Mouse (Mus musculus): Measurements from ENCODE around the gene Pask. TPM values are rescaled to one million over a fixed set of nuclear protein-coding genes. Genes with fewer than 3 reads are reported as not detected.

The Pask gene
- polyA plus RNA-seq (2015; fragmentation: Nextera tagmentation; extraction: Ambion mirVana) = 6.0 and 7.2 TPM in 2 replicates

DNA sequence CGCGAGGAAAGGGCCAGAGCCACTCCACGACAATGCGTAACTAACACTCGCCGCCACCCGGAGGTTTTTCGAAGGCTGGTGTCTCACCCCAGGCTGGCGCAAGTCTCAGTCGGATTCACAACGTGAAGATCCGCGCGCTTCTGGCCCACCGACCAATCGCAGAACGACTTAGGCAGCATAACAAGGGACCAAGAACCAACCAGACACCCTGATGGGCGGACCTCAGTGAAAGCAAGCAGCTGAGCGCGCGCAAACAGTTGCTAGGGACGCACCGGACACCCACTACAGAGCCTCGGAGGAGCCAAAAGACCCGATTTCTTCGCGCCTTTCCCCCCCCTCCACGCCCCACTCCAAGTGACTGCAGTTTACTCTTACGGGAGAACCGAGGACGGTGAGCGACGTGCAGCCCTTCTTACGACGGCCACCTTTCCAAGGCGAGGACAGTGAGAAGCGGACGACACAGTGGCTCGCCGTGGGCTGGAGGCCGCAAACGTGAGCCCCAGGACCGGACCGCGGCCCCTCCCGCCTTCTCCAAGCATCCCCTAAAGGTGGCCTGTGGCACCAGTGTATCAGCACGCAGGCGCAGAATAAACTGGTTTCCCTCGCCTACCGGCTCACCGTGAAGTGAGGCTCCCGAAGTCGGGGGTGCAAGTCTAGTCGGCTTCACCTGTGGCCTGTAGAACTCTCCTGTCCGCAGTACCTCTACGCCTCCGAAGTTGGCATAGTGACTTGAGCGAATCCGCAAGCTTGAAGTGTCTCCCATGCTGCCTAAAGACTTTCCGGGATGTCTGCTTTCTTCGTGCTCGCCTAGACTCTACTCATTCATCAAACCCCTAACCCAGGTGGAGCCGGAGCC lies at the start of gene Pask, which contains the start of gene Ppp1r7:
Gene Pask (minus strand): TSS at position 835 of the 856 bp plus-strand sequence.
Gene Ppp1r7 (plus strand): TSS at position 207 of the 856 bp plus-strand sequence.
- Histone ChIP-seq H3K4me2 (ENCODE audit: low read length) (peak within 1 kb of the TSS; percentile 80), H3K36me3 (ENCODE audit: insufficient read depth, low read length) (0 out of 2 replicates have a peak, but pooled peaks cover 8% of the 10 kb centered on the region), H3K9me3 (replicated peaks; ENCODE audit: low read length) (no peaks in the 10 kb centered on the region), H3K9ac (ENCODE audit: low read depth, low read length) (peak within 1 kb of the TSS; percentile 61), H3K27me3 (ENCODE audit: insufficient read depth, low read length) (no peaks in the 10 kb centered on the region), H3K4me1 (replicated peaks; ENCODE audit: insufficient read depth, low read length) (0 out of 2 replicates have a peak, but pooled peaks cover 3% of the 10 kb centered on the region), H3K4me3 (replicated peaks; ENCODE audit: low read depth, low read length) (peak within 1 kb of the TSS; percentile 60), H3K27ac (peak within 1 kb of the TSS; percentile 25; the same call in 1 of the 2 replicates)
- DNase-seq (ENCODE audit: low spot score) (peak; percentile 98), ATAC-seq (replicated peaks; ENCODE audit: low FRiP score, low read depth) (peak; percentile 94)
- WGBS = under 1% methylated on average over 63 of the region's 63 CpGs
- TF ChIP-seq CTCF (IDR thresholded peaks at IDR 0.05; ENCODE audit: low read depth) = no peak

DNA sequence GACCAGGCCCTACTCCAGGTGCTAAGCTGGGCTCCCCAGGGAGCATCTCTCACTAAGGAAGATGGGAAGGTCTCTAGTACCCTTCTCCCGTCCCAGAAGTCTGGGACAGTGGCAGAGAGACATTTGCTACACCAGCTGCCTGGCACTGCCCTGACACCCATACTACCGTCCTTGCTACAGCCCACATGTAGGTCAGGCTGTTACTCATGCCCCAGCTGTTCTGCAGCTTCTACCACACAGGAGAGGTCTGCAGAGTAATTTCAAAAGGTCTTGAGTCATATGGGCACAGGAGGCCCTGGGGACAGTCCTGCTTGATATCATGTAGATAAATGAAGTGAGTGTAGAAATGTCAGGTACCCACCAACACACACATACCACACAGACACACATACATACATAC lies 45.6 kb upstream of the Pask start:
- Histone ChIP-seq H3K4me1 (replicated peaks; ENCODE audit: insufficient read depth, low read length) (no peaks in the 10 kb centered on the region), H3K27me3 (ENCODE audit: insufficient read depth, low read length) (no peaks in the 10 kb centered on the region), H3K36me3 (ENCODE audit: insufficient read depth, low read length) (no peaks in the 10 kb centered on the region), H3K9me3 (replicated peaks; ENCODE audit: low read length) (no peaks in the 10 kb centered on the region), H3K27ac (no peak overlapping the region), H3K4me2 (ENCODE audit: low read length) (no peak overlapping the region), H3K4me3 (replicated peaks; ENCODE audit: low read depth, low read length) (no peak overlapping the region), H3K9ac (ENCODE audit: low read depth, low read length) (no peak overlapping the region)
- TF ChIP-seq CTCF (IDR thresholded peaks at IDR 0.05; ENCODE audit: low read depth) = no peak
- ATAC-seq (replicated peaks; ENCODE audit: low FRiP score, low read depth) (no peak), DNase-seq (ENCODE audit: low spot score) (no peak)
- WGBS = 73% methylated on average over 2 of the region's 2 CpGs

- ATAC-seq (replicated peaks; ENCODE audit: low FRiP score, low read depth) (no peak), DNase-seq (ENCODE audit: low spot score) (no peak)
- no peak for TF ChIP-seq CTCF (IDR thresholded peaks at IDR 0.05; ENCODE audit: low read depth)
- H3K4me1 ChIP-seq (replicated peaks; ENCODE audit: insufficient read depth, low read length) = no peaks in the 10 kb centered on the region
- no peak overlapping the region for H3K9ac ChIP-seq (ENCODE audit: low read depth, low read length)
- 46% methylated on average over 2 of the region's 2 CpGs for WGBS
- H3K4me2 ChIP-seq (ENCODE audit: low read length) = no peak overlapping the region
- no peaks in the 10 kb centered on the region for H3K9me3 ChIP-seq (replicated peaks; ENCODE audit: low read length)
- no peaks in the 10 kb centered on the region for H3K27me3 ChIP-seq (ENCODE audit: insufficient read depth, low read length)
- no peak overlapping the region for H3K27ac ChIP-seq
- no peak overlapping the region for H3K4me3 ChIP-seq (replicated peaks; ENCODE audit: low read depth, low read length)
- H3K36me3 ChIP-seq (ENCODE audit: insufficient read depth, low read length) = no peaks in the 10 kb centered on the region
Observed at GRCm38 (mm10) chr1:93387198-93387597, 43.9 kb upstream of the Pask start.

DNA sequence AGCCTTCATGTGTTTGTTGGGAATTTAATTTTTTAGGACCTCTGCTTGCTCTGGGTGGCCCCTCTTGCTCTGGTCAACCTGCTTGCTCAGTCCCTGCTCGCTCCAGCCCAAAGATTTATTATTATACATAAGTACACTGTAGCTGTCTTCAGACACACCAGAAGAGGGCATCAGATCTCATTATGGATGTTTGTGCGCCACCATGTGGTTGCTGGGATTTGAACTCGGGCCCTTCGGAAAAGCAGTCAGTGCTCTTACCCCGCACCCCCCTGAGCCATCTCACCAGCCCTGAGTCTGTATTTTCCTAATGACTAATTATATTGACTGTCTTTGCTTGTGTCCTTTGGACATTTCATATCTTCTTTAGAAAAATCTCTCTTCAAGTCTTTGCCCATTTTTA lies 35.8 kb upstream of the Pask start:
- 73% methylated on average over 5 of the region's 5 CpGs for WGBS
- no peak overlapping the region for H3K27ac ChIP-seq
- no peak overlapping the region for H3K4me2 ChIP-seq (ENCODE audit: low read length)
- no peaks in the 10 kb centered on the region for H3K9me3 ChIP-seq (replicated peaks; ENCODE audit: low read length)
- DNase-seq (ENCODE audit: low spot score) = no peak
- H3K9ac ChIP-seq (ENCODE audit: low read depth, low read length) = no peak overlapping the region
- ATAC-seq (replicated peaks; ENCODE audit: low FRiP score, low read depth) = no peak
- 0 out of 2 replicates have a peak, but pooled peaks have one; percentile 9 for TF ChIP-seq CTCF (IDR thresholded peaks at IDR 0.05; ENCODE audit: low read depth)
- no peak overlapping the region for H3K4me3 ChIP-seq (replicated peaks; ENCODE audit: low read depth, low read length)
- no peaks in the 10 kb centered on the region for H3K36me3 ChIP-seq (ENCODE audit: insufficient read depth, low read length)
- no peaks in the 10 kb centered on the region for H3K4me1 ChIP-seq (replicated peaks; ENCODE audit: insufficient read depth, low read length)
- no peaks in the 10 kb centered on the region for H3K27me3 ChIP-seq (ENCODE audit: insufficient read depth, low read length)

DNA sequence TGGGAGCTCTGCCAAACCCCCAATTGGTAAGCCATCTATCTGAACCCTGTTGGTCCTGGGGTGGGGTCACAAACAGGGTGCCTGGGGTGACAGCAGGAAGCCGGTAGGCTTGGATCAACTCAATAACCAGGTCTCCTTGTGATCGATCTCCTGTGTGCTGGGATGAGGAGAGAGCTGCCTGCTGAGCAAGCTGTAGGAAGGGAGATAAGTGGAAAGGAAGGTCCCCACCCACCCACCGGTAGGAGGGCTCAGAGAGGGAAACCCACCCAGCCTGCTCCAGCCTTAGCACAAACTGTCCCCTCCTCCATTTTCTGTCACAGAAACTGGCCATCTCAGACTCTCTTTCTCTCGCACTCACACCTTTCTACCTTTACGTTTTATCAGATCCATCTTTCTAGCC lies 34.0 kb upstream of the Pask start:
- no peaks in the 10 kb centered on the region for H3K4me1 ChIP-seq (replicated peaks; ENCODE audit: insufficient read depth, low read length)
- no peak overlapping the region for H3K27ac ChIP-seq
- DNase-seq (ENCODE audit: low spot score) (no peak), ATAC-seq (replicated peaks; ENCODE audit: low FRiP score, low read depth) (no peak)
- no peaks in the 10 kb centered on the region for H3K27me3 ChIP-seq (ENCODE audit: insufficient read depth, low read length)
- H3K4me2 ChIP-seq (ENCODE audit: low read length) = no peak overlapping the region
- TF ChIP-seq CTCF (IDR thresholded peaks at IDR 0.05; ENCODE audit: low read depth) = no peak
- no peaks in the 10 kb centered on the region for H3K36me3 ChIP-seq (ENCODE audit: insufficient read depth, low read length)
- H3K9me3 ChIP-seq (replicated peaks; ENCODE audit: low read length) = no peaks in the 10 kb centered on the region
- 52% methylated on average over 5 of the region's 5 CpGs for WGBS
- no peak overlapping the region for H3K4me3 ChIP-seq (replicated peaks; ENCODE audit: low read depth, low read length)
- H3K9ac ChIP-seq (ENCODE audit: low read depth, low read length) = no peak overlapping the region

DNA sequence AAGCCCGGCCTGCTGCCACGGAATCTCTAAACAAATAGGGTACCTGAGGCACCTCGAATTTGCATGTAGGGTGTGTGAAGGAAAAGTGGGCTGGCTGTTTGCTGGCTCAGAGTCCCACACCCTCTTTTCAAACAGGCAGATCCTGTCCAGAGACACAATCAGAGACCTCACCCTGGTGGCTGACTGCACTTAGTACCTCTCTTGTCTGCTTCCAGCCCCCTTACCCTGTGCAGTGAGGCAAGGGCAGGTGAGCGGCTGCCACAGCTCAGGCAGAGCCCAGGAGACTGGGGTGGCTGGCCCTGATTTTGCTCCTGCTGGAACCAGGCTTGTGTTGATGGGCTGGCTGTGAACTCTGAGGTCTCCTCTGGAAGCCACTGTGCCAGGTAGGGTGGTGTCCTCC lies 30.4 kb upstream of the Pask start, which contains the start of gene Ano7:
Gene Ano7 (plus strand): TSS at position 266 of the 400 bp plus-strand sequence.
- Histone ChIP-seq H3K4me3 (replicated peaks; ENCODE audit: low read depth, low read length) (no peak within 1 kb of the TSS), H3K27me3 (ENCODE audit: insufficient read depth, low read length) (no peaks in the 10 kb centered on the region), H3K36me3 (ENCODE audit: insufficient read depth, low read length) (no peaks in the 10 kb centered on the region), H3K9ac (ENCODE audit: low read depth, low read length) (no peak within 1 kb of the TSS), H3K4me1 (replicated peaks; ENCODE audit: insufficient read depth, low read length) (no peaks in the 10 kb centered on the region), H3K4me2 (ENCODE audit: low read length) (no peak within 1 kb of the TSS), H3K9me3 (replicated peaks; ENCODE audit: low read length) (no peaks in the 10 kb centered on the region), H3K27ac (no peak within 1 kb of the TSS)
- DNase-seq (ENCODE audit: low spot score) (no peak), ATAC-seq (replicated peaks; ENCODE audit: low FRiP score, low read depth) (no peak)
- 68% methylated on average over 4 of the region's 4 CpGs for WGBS
- TF ChIP-seq CTCF (IDR thresholded peaks at IDR 0.05; ENCODE audit: low read depth) = no peak
